Mouse (Mus musculus) liver, embryonic 15.5 days (tissue): ENCODE data around the gene Aspscr1. TPM values are rescaled to one million over a fixed set of nuclear protein-coding genes. Genes with fewer than 3 reads are reported as not detected.

Experiments used
- ATAC-seq: fragments of 200-750 bp; cut with Nextera tagmentation; 2 replicates; pipeline ENCODE4 v1.8.0; 2017; ENCODE audit warnings: moderate number of reproducible peaks, mild to moderate bottlenecking, moderate library complexity; ENCODE audit not compliant: insufficient read depth
- H3K27ac ChIP-seq: fragments of 300-500 bp; sonication (generic); replicated peaks from 2 replicates; pipeline ENCODE4 v1.5.1; 2015; ENCODE audit warnings: mild to moderate bottlenecking, inconsistent platforms
- H3K27me3 ChIP-seq: fragments of 300-500 bp; sonication (generic); 2 replicates; pipeline ENCODE4 v1.6.1; 2015; ENCODE audit warnings: mild to moderate bottlenecking, inconsistent platforms
- H3K36me3 ChIP-seq: fragments of 300-500 bp; sonication (generic); replicated peaks from 2 replicates; pipeline ENCODE4 v1.6.1; 2015; ENCODE audit warnings: moderate library complexity, mild to moderate bottlenecking, inconsistent platforms
- H3K4me1 ChIP-seq: fragments of 300-500 bp; sonication (generic); replicated peaks from 2 replicates; pipeline ENCODE4 v1.6.1; 2015; ENCODE audit warnings: inconsistent platforms
- H3K4me2 ChIP-seq: fragments of 300-500 bp; sonication (generic); 2 replicates; pipeline ENCODE4 v1.6.1; 2015; ENCODE audit warnings: moderate library complexity, mild to moderate bottlenecking, inconsistent platforms
- H3K4me3 ChIP-seq: fragments of 300-500 bp; sonication (generic); replicated peaks from 2 replicates; pipeline ENCODE4 v1.5.1; 2015; ENCODE audit warnings: mild to moderate bottlenecking, inconsistent platforms
- H3K9ac ChIP-seq: fragments of 300-500 bp; sonication (generic); 2 replicates; pipeline ENCODE4 v1.6.1; 2015; ENCODE audit warnings: moderate library complexity, mild to moderate bottlenecking, inconsistent platforms
- H3K9me3 ChIP-seq: fragments of 300-500 bp; sonication (generic); replicated peaks from 2 replicates; pipeline ENCODE4 v1.6.1; 2016; ENCODE audit warnings: inconsistent platforms
- WGBS: fragments of 180-500 bp; shearing (Covaris S2); methylation state at CpG from one replicate; pipeline ENCODE4 v1.1.7; 2015; ENCODE audit warnings: mixed read lengths; ENCODE audit not compliant: insufficient replicate concordance; 5-methylcytosine and 5-hydroxymethylcytosine counted together
- microRNA-seq: library from miRNA; unstranded; fragments of <30 nt; microRNA quantifications from one replicate; pipeline ENCODE4, GENCODE M21; 2016
- polyA plus RNA-seq: library from polyadenylated mRNA; unstranded; fragments of >200 nt; fragmentation: Nextera tagmentation; extraction: Ambion mirVana; gene quantifications from 2 replicates; pipeline ENCODE4 v1.2.1, GENCODE M21; 2015

Aspscr1 gene
- polyA plus RNA-seq, 1 experiment from 2014 or later, result 45.1 TPM

DNA sequence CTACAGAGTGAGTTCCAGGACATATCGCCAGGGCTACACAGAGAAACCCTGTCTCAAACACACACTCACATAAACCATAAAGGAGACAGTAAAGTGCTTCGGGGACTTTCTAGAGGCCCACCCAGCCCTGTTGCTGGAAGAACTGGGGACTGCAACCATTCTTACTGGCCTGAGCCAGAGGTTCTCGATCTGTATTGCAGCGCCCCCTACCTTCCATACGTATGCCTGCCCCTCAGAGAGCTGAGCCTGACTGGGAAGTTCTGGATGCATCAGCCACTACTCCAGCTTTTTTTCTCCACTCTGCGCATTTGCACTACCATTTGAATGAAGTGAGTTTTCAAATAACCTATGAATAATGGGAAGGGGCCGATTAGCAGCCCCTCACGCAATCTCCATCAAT is 76.7 kb downstream of the Aspscr1 start:
- H3K9me3 ChIP-seq, result no peaks in the 10 kb centered on the region
- 43% methylated on average over 8 of the region's 8 CpGs for WGBS
- no peak overlapping the region for H3K4me3 ChIP-seq
- peaks cover 5% of the 10 kb centered on the region; the same call in 1 of the 2 replicates for H3K27me3 ChIP-seq
- no peak overlapping the region for H3K27ac ChIP-seq
- H3K4me1 ChIP-seq, result no peaks in the 10 kb centered on the region
- H3K9ac ChIP-seq, result no peak overlapping the region
- no peak for ATAC-seq
- no peaks in the 10 kb centered on the region for H3K36me3 ChIP-seq
- H3K4me2 ChIP-seq, result no peak overlapping the region

DNA sequence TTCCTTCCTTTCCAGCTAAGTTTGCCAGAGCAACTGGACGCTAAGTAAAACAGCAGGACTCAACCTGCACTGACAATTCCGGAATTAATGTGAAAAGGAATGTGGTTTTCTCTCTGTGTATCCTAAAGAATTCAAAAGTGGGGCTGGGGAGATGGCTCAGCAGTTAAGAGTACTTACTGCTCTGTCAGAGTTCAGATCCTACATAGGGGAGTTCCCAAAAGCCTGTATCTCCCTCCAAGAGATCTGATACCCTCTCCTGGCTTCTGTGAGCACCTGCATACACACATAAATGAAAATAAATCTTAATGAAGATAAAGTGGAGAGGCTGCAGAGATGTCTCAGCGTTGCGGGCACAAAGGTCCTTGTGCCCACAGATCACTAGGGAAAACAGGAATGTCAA is 78.8 kb downstream of the Aspscr1 start:
- H3K9ac ChIP-seq, result no peak overlapping the region
- no peak for ATAC-seq
- H3K4me1 ChIP-seq, result no peaks in the 10 kb centered on the region
- peaks cover 5% of the 10 kb centered on the region; the same call in 1 of the 2 replicates for H3K27me3 ChIP-seq
- no peak overlapping the region for H3K27ac ChIP-seq
- H3K4me3 ChIP-seq, result no peak overlapping the region
- WGBS, result 57% methylated on average over 4 of the region's 4 CpGs
- no peaks in the 10 kb centered on the region for H3K9me3 ChIP-seq
- no peak overlapping the region for H3K4me2 ChIP-seq
- no peaks in the 10 kb centered on the region for H3K36me3 ChIP-seq

Small RNA genes lying within 50 kb of the gene (microRNA-seq; reads per million reads assigned to microRNA genes)
- 3.6 reads per million, percentile 9 among the genes with 10 or more reads in this experiment for gene Mir6936

Other genes with a start within 250 kb of the Aspscr1 start
- gene Nploc4, start 235.3 kb upstream of the Aspscr1 start, polyA plus RNA-seq, result 20.6 and 24.3 TPM in 2 replicates
- not detected in 2 replicates for gene Tspan10, start 230.3 kb upstream of the Aspscr1 start, polyA plus RNA-seq
- gene Pde6g, start 219.5 kb upstream of the Aspscr1 start, polyA plus RNA-seq, result 0.17 TPM in 1 of 2 replicates, not detected in the other
- 6.8 and 7.1 TPM in 2 replicates for gene Oxld1, start 214.9 kb upstream of the Aspscr1 start, polyA plus RNA-seq
- gene Ccdc137, start 214.9 kb upstream of the Aspscr1 start, polyA plus RNA-seq, result 13.0 and 14.2 TPM in 2 replicates
- 13.7 and 14.0 TPM in 2 replicates for gene Arl16, start 205.4 kb upstream of the Aspscr1 start, polyA plus RNA-seq
- 89.5 and 90.2 TPM in 2 replicates for gene Mrpl12, start 188.4 kb upstream of the Aspscr1 start, polyA plus RNA-seq
- gene Slc25a10, start 181.1 kb upstream of the Aspscr1 start, polyA plus RNA-seq, result 42.8 and 46.5 TPM in 2 replicates
- 16.9 and 20.5 TPM in 2 replicates for gene Gcgr, start 142.3 kb upstream of the Aspscr1 start, polyA plus RNA-seq
- 41.8 and 47.6 TPM in 2 replicates for gene Mcrip1, start 123.2 kb upstream of the Aspscr1 start, polyA plus RNA-seq
- 0.36 and 0.38 TPM in 2 replicates for gene Ppp1r27, start 121.8 kb upstream of the Aspscr1 start, polyA plus RNA-seq
- gene P4hb, start 99.7 kb upstream of the Aspscr1 start, polyA plus RNA-seq, result 635 and 803 TPM in 2 replicates
- 222 and 238 TPM in 2 replicates for gene Arhgdia, start 91.3 kb upstream of the Aspscr1 start, polyA plus RNA-seq
- gene Alyref, start 74.6 kb upstream of the Aspscr1 start, polyA plus RNA-seq, result 253 and 277 TPM in 2 replicates
- gene Anapc11, start 74.6 kb upstream of the Aspscr1 start, polyA plus RNA-seq, result 76.2 and 79.0 TPM in 2 replicates
- 14.7 and 15.8 TPM in 2 replicates for gene Npb, start 64.5 kb upstream of the Aspscr1 start, polyA plus RNA-seq
- gene Pcyt2, start 55.0 kb upstream of the Aspscr1 start, polyA plus RNA-seq, result 138 and 165 TPM in 2 replicates
- gene Sirt7, start 47.7 kb upstream of the Aspscr1 start, polyA plus RNA-seq, result 32.3 and 36.9 TPM in 2 replicates
- gene Mafg, start 39.4 kb upstream of the Aspscr1 start, polyA plus RNA-seq, result 37.6 and 42.3 TPM in 2 replicates
- 5.1 and 5.7 TPM in 2 replicates for gene Pycr1, start 29.2 kb upstream of the Aspscr1 start, polyA plus RNA-seq
- gene Myadml2, start 24.8 kb upstream of the Aspscr1 start, polyA plus RNA-seq, result 0.29 and 1.0 TPM in 2 replicates
- 0.33 and 0.40 TPM in 2 replicates for gene Notum, start 11.8 kb upstream of the Aspscr1 start, polyA plus RNA-seq
- 80.9 and 88.4 TPM in 2 replicates for gene Cenpx, start 40.8 kb downstream of the Aspscr1 start, polyA plus RNA-seq
- 9.7 and 11.5 TPM in 2 replicates for gene Lrrc45, start 41.0 kb downstream of the Aspscr1 start, polyA plus RNA-seq
- 0.96 and 1.5 TPM in 2 replicates for gene Rac3, start 48.5 kb downstream of the Aspscr1 start, polyA plus RNA-seq
- gene Dcxr, start 54.3 kb downstream of the Aspscr1 start, polyA plus RNA-seq, result 20.2 and 24.6 TPM in 2 replicates
- gene Cbr2, start 59.1 kb downstream of the Aspscr1 start, polyA plus RNA-seq, result 0.37 TPM in 1 of 2 replicates, not detected in the other
- 0.94 and 2.6 TPM in 2 replicates for gene Hmga1b, start 89.8 kb downstream of the Aspscr1 start, polyA plus RNA-seq
- 11.5 and 12.0 TPM in 2 replicates for gene Rfng, start 111.2 kb downstream of the Aspscr1 start, polyA plus RNA-seq
- gene Gps1, start 111.3 kb downstream of the Aspscr1 start, polyA plus RNA-seq, result 72.0 and 77.3 TPM in 2 replicates
- gene Dus1l, start 123.4 kb downstream of the Aspscr1 start, polyA plus RNA-seq, result 58.3 and 61.3 TPM in 2 replicates
- 20.1 and 24.9 TPM in 2 replicates for gene Fasn, start 151.6 kb downstream of the Aspscr1 start, polyA plus RNA-seq